Mouse (Mus musculus) splenic B cell, adult 2 months (primary cell): Measurements from ENCODE around the gene Prr22.

Source experiments
- DNase-seq: peaks from one replicate; pipeline ENCODE4 v3.0.0-alpha.2; 2011; ENCODE audit warnings: low read depth, low spot score
- H3K27me3 ChIP-seq: 2 replicates; pipeline ENCODE4 v1.6.1; 2012; ENCODE audit warnings: mild to moderate bottlenecking, low read length, moderate library complexity, mixed read lengths; ENCODE audit not compliant: control insufficient read depth, poor library complexity, insufficient read depth, severe bottlenecking
- H3K36me3 ChIP-seq: 2 replicates; pipeline ENCODE4 v1.6.1; 2012; ENCODE audit warnings: mild to moderate bottlenecking, low read length, moderate library complexity, mixed read lengths; ENCODE audit not compliant: control insufficient read depth, poor library complexity, insufficient read depth, severe bottlenecking

Gene Prr22

GRCm38 (mm10) chr17:56767531-56768135 is 2.4 kb upstream of the Prr22 start:
- Histone ChIP-seq H3K36me3 (peaks cover 7% of the 10 kb centered on the region), H3K27me3 (no peaks in the 10 kb centered on the region)
- no peak for DNase-seq

GRCm38 (mm10) chr17:56768941-56769340 is 1.1 kb upstream of the Prr22 start:
- DNase-seq, result no peak
- Histone ChIP-seq H3K36me3 (peaks cover 7% of the 10 kb centered on the region), H3K27me3 (no peaks in the 10 kb centered on the region)

GRCm38 (mm10) chr17:56777568-56777967 is 7.5 kb downstream of the Prr22 start:
- Histone ChIP-seq H3K36me3 (no peaks in the 10 kb centered on the region), H3K27me3 (no peaks in the 10 kb centered on the region)
- DNase-seq, result no peak

GRCm38 (mm10) chr17:56778779-56779362 is 8.8 kb downstream of the Prr22 start:
- Histone ChIP-seq H3K36me3 (no peaks in the 10 kb centered on the region), H3K27me3 (no peaks in the 10 kb centered on the region)
- DNase-seq, result no peak

- no peaks in the 10 kb centered on the region for H3K36me3 ChIP-seq
- no peak for DNase-seq
- H3K27me3 ChIP-seq, result no peaks in the 10 kb centered on the region
These were observed 10.4 kb downstream of the Prr22 start for GRCm38 (mm10) chr17:56780291-56780978.

- Histone ChIP-seq H3K36me3 (no peaks in the 10 kb centered on the region), H3K27me3 (no peaks in the 10 kb centered on the region)
- no peak for DNase-seq
These were observed 18.8 kb downstream of the Prr22 start for GRCm38 (mm10) chr17:56788886-56789285.

GRCm38 (mm10) chr17:56789286-56789685 is 19.2 kb downstream of the Prr22 start:
- Histone ChIP-seq H3K36me3 (no peaks in the 10 kb centered on the region), H3K27me3 (no peaks in the 10 kb centered on the region)
- DNase-seq, result no peak

- Histone ChIP-seq H3K36me3 (no peaks in the 10 kb centered on the region), H3K27me3 (no peaks in the 10 kb centered on the region)
- no peak for DNase-seq
These were observed 22.5 kb downstream of the Prr22 start for GRCm38 (mm10) chr17:56792588-56792987.

GRCm38 (mm10) chr17:56793614-56794319 is 23.7 kb downstream of the Prr22 start:
- no peak for DNase-seq
- Histone ChIP-seq H3K27me3 (no peaks in the 10 kb centered on the region), H3K36me3 (no peaks in the 10 kb centered on the region)

GRCm38 (mm10) chr17:56799276-56799675 is 29.2 kb downstream of the Prr22 start:
- DNase-seq, result no peak
- H3K27me3 ChIP-seq, result no peaks in the 10 kb centered on the region
- H3K36me3 ChIP-seq, result no peaks in the 10 kb centered on the region

GRCm38 (mm10) chr17:56802065-56802464 is 32.0 kb downstream of the Prr22 start:
- Histone ChIP-seq H3K36me3 (no peaks in the 10 kb centered on the region), H3K27me3 (no peaks in the 10 kb centered on the region)
- no peak for DNase-seq

GRCm38 (mm10) chr17:56804952-56805351 is 34.9 kb downstream of the Prr22 start:
- Histone ChIP-seq H3K36me3 (no peaks in the 10 kb centered on the region), H3K27me3 (no peaks in the 10 kb centered on the region)
- no peak for DNase-seq

- no peaks in the 10 kb centered on the region for H3K36me3 ChIP-seq
- no peak for DNase-seq
- no peaks in the 10 kb centered on the region for H3K27me3 ChIP-seq
These were observed 35.7 kb downstream of the Prr22 start for GRCm38 (mm10) chr17:56805784-56806183.

- no peaks in the 10 kb centered on the region for H3K36me3 ChIP-seq
- no peaks in the 10 kb centered on the region for H3K27me3 ChIP-seq
- DNase-seq, result peak; percentile 62
These were observed 38.5 kb downstream of the Prr22 start for GRCm38 (mm10) chr17:56808518-56808917.

GRCm38 (mm10) chr17:56810245-56810644 is 40.2 kb downstream of the Prr22 start:
- no peaks in the 10 kb centered on the region for H3K36me3 ChIP-seq
- no peaks in the 10 kb centered on the region for H3K27me3 ChIP-seq
- DNase-seq, result no peak
